ENCODE assay signal across 22 mouse cellular contexts in genomic region chr7:65490526-65490925, GRCm38 (mm10).
"Had no signal": no experiment of that assay in that cellular context is flagged by ENCODE, and none has a peak within 500 bp of the region (broad histone marks: within the 10 kb centered on the region; RNA-seq: fewer than 3 reads in every experiment).

No protein-coding gene starts in this region.

- H3K27me3 ChIP-seq: liver, embryonic 15.5 days; lung, embryonic 15.5 days; midbrain, embryonic 13.5 days; stomach, embryonic 15.5 days had no signal

- H3K4me3 ChIP-seq: kidney, embryonic 15.5 days; left cerebral cortex, adult 2 months; liver, embryonic 15.5 days; lung, embryonic 15.5 days; megakaryocyte, embryonic 14.5 days; midbrain, embryonic 10.5 days; midbrain, embryonic 13.5 days; myocyte; stomach, embryonic 15.5 days had no signal

- H3K36me3 ChIP-seq: kidney, embryonic 15.5 days; liver, embryonic 15.5 days; lung, embryonic 15.5 days; midbrain, embryonic 10.5 days; midbrain, embryonic 13.5 days; stomach, embryonic 15.5 days had no signal

- H3K9ac ChIP-seq: kidney, embryonic 15.5 days; liver, embryonic 15.5 days; lung, embryonic 15.5 days; midbrain, embryonic 13.5 days; stomach, embryonic 15.5 days had no signal

- DNase-seq: kidney, adult 8-10 months; kidney, postnatal 10 days; kidney, postnatal 36 days; layer of hippocampus, postnatal 36 days; lung, adult 18-20 months; lung, postnatal 10 days; lung, postnatal 36 days; retina, postnatal 1 day; right cerebral cortex, postnatal 25 days; spleen, adult 18-20 months; thymus, postnatal 25 days had no signal

- H3K9me3 ChIP-seq: kidney, embryonic 15.5 days; liver, embryonic 15.5 days; lung, embryonic 15.5 days; midbrain, embryonic 10.5 days; midbrain, embryonic 13.5 days; stomach, embryonic 15.5 days had no signal

- H3K4me2 ChIP-seq: kidney, embryonic 15.5 days; liver, embryonic 15.5 days; lung, embryonic 15.5 days; midbrain, embryonic 13.5 days; stomach, embryonic 15.5 days had no signal

- ATAC-seq: intestine, postnatal 0 days; midbrain, embryonic 13.5 days; midbrain, embryonic 16.5 days had no signal

- H3K27ac ChIP-seq: kidney, embryonic 15.5 days; left cerebral cortex, adult 2 months; liver, embryonic 15.5 days; lung, embryonic 15.5 days; midbrain, embryonic 10.5 days; midbrain, embryonic 13.5 days; stomach, embryonic 15.5 days had no signal

- H3K4me1 ChIP-seq: megakaryocyte, embryonic 14.5 days had no signal
